Comparison of ENCODE assay signal across 8 mouse cellular contexts in the genomic region with DNA sequence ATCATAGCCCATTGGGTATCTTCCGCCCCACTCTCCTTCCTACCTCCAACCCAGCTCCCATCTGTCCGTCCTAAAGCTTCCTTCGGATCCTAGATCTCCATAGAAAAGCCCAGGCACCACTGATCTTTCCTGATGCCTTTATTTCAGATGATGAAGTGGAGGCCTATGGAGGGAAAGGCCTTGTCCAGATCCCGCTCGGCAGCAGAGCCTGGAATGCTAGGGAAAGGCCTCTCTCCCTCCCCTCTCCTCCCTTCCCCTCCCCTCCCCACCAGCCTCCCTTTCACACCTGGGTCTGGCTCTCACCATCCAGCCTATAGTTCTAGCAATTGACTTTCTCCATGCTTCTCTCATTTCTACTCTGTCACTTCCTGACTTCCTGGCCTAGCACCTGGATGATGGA.
DNase-seq lines count a peak whose midpoint lies in the region; ATAC-seq and TF ChIP-seq lines count a peak whose summit lies in the region.
"Had no signal": no experiment of that assay in that cellular context is flagged by ENCODE, and none has a peak within 500 bp of the region (broad histone marks: within the 10 kb centered on the region; RNA-seq: fewer than 3 reads in every experiment).

No protein-coding gene starts in this region.

- no peaks in the 10 kb centered on the region for H3K36me3 ChIP-seq in lung, embryonic 16.5 days (ENCODE audit: control insufficient read depth, insufficient read depth, low read length)
- H3K36me3 ChIP-seq in limb, embryonic 14.5 days (ENCODE audit: control insufficient read depth, insufficient read depth, low read length) = no peaks in the 10 kb centered on the region
- no peaks in the 10 kb centered on the region for H3K36me3 ChIP-seq in stomach, postnatal 0 days (ENCODE audit: control insufficient read depth, insufficient read depth, low read length)

- ATAC-seq in lung, embryonic 16.5 days (ENCODE audit: low read depth) = no peak
- ATAC-seq in limb, embryonic 14.5 days (ENCODE audit: low FRiP score, low read depth) = no peak
- no peak for ATAC-seq in stomach, postnatal 0 days (ENCODE audit: low FRiP score, low TSS enrichment)
- no peak for ATAC-seq in megakaryocyte, adult 5-6 weeks (ENCODE audit: poor library complexity, severe bottlenecking)

- DNase-seq in lung, postnatal 14 days = no peak
- DNase-seq in limb, embryonic 14.5 days (ENCODE audit: low spot score) = no peak
- no peak for DNase-seq in stomach, postnatal 0 days (ENCODE audit: low spot score)
- no peak for DNase-seq in adipocyte (ENCODE audit: low spot score)
- DNase-seq: kidney, adult 8-10 months had no signal

- no peak for TF ChIP-seq CTCF in embryonic fibroblast, embryonic 13.5 days (IDR thresholded peaks at IDR 0.05; ENCODE audit: borderline replicate concordance, insufficient read depth, low read length)
- no peak for TF ChIP-seq CTCF in stomach, postnatal 0 days (IDR thresholded peaks at IDR 0.05; ENCODE audit: low read depth)

- H3K4me3 ChIP-seq in lung, embryonic 16.5 days (ENCODE audit: low read length) = peak overlapping the region; percentile 50
- H3K4me3 ChIP-seq in embryonic fibroblast, embryonic 13.5 days (ENCODE audit: insufficient read depth, low read length) = peak overlapping the region; percentile 51
- H3K4me3 ChIP-seq in limb, embryonic 14.5 days (replicated peaks; ENCODE audit: low read length) = peak overlapping the region; percentile 49
- no peak overlapping the region for H3K4me3 ChIP-seq in stomach, postnatal 0 days (ENCODE audit: low read depth, low read length)

- no peak for TF ChIP-seq POLR2A in embryonic fibroblast, embryonic 13.5 days (IDR thresholded peaks at IDR 0.05; ENCODE audit: low read depth, low read length)
- no peak for TF ChIP-seq POLR2A in limb, embryonic 14.5 days (IDR thresholded peaks at IDR 0.05; ENCODE audit: borderline replicate concordance, extremely low read depth, insufficient read depth, insufficient read length)

- H3K9ac ChIP-seq in lung, embryonic 16.5 days (ENCODE audit: low read length) = peak overlapping the region; percentile 61
- H3K9ac ChIP-seq in limb, embryonic 14.5 days (ENCODE audit: low read depth, low read length, severe bottlenecking) = peak overlapping the region; percentile 67; the same call in 1 of the 2 replicates
- H3K9ac ChIP-seq in stomach, postnatal 0 days (ENCODE audit: low read length) = no peak overlapping the region

- H3K4me1 ChIP-seq in lung, embryonic 16.5 days (replicated peaks; ENCODE audit: control insufficient read depth, insufficient read depth, low read length) = peaks cover 30% of the 10 kb centered on the region
- H3K4me1 ChIP-seq in embryonic fibroblast, embryonic 13.5 days (ENCODE audit: control insufficient read depth, insufficient read depth, low read length) = peaks cover 32% of the 10 kb centered on the region
- H3K4me1 ChIP-seq in limb, embryonic 14.5 days (ENCODE audit: control insufficient read depth, insufficient read depth, low read length) = peaks cover 46% of the 10 kb centered on the region
- H3K4me1 ChIP-seq in stomach, postnatal 0 days (replicated peaks; ENCODE audit: control insufficient read depth, insufficient read depth) = peaks cover 12% of the 10 kb centered on the region

- no peaks in the 10 kb centered on the region for H3K27me3 ChIP-seq in lung, embryonic 16.5 days (ENCODE audit: control insufficient read depth, insufficient read depth, low read depth, low read length)
- no peaks in the 10 kb centered on the region for H3K27me3 ChIP-seq in limb, embryonic 14.5 days (ENCODE audit: control insufficient read depth, insufficient read depth, low read length)
- H3K27me3 ChIP-seq in stomach, postnatal 0 days (ENCODE audit: control insufficient read depth, insufficient read depth, low read length) = no peaks in the 10 kb centered on the region

- TF ChIP-seq EP300 in stomach, postnatal 0 days (optimal IDR thresholded peaks at IDR 0.05) = no peak

- WGBS in lung, embryonic 16.5 days = 43% methylated on average over 5 of the region's 5 CpGs
- 38% methylated on average over 5 of the region's 5 CpGs for WGBS in limb, embryonic 14.5 days
- 67% methylated on average over 5 of the region's 5 CpGs for WGBS in stomach, postnatal 0 days

- no peak overlapping the region for H3K27ac ChIP-seq in lung, embryonic 16.5 days (ENCODE audit: low read length)
- peak overlapping the region; percentile 73 for H3K27ac ChIP-seq in embryonic fibroblast, embryonic 13.5 days (ENCODE audit: insufficient read depth, low read length)
- 0 out of 2 replicates have a peak overlapping the region, but pooled peaks have one; percentile 0 for H3K27ac ChIP-seq in limb, embryonic 14.5 days (replicated peaks; ENCODE audit: low read depth, low read length)
- no peak overlapping the region for H3K27ac ChIP-seq in stomach, postnatal 0 days (replicated peaks)

- H3K9me3 ChIP-seq in lung, embryonic 16.5 days (ENCODE audit: control insufficient read depth, low read length) = no peaks in the 10 kb centered on the region
- no peaks in the 10 kb centered on the region for H3K9me3 ChIP-seq in limb, embryonic 14.5 days (ENCODE audit: control insufficient read depth, low read length)
- no peaks in the 10 kb centered on the region for H3K9me3 ChIP-seq in stomach, postnatal 0 days (ENCODE audit: control insufficient read depth, low read length)

- H3K4me2 ChIP-seq in lung, embryonic 16.5 days (ENCODE audit: low read depth, low read length) = peak overlapping the region; percentile 55
- H3K4me2 ChIP-seq in limb, embryonic 14.5 days (replicated peaks; ENCODE audit: low read depth, low read length, severe bottlenecking) = peak overlapping the region; percentile 58
- H3K4me2 ChIP-seq in stomach, postnatal 0 days (replicated peaks; ENCODE audit: low read depth) = peak overlapping the region; percentile 47

Comparison
In these comparisons a context has a peak if more than half of its experiments do, and no peak if none do; other contexts are left out.
1. H3K27ac ChIP-seq: peak in embryonic fibroblast, embryonic 13.5 days (single experiment) and limb, embryonic 14.5 days (single experiment); none in lung, embryonic 16.5 days (single experiment) and stomach, postnatal 0 days (single experiment).
2. Peak in every context shown above with its lines, with median percentiles within 50 percentile points of each other: H3K4me2 ChIP-seq.